18 mouse cellular contexts compared by ENCODE assay signal in genomic region chr12:98265697-98266096, GRCm38 (mm10). TPM values are rescaled to one million over a fixed set of nuclear protein-coding genes. Genes with fewer than 3 reads are reported as not detected.
"Had no signal": no experiment of that assay in that cellular context is flagged by ENCODE, and none has a peak within 500 bp of the region (broad histone marks: within the 10 kb centered on the region; RNA-seq: fewer than 3 reads in every experiment).

No protein-coding gene starts in this region.

- ATAC-seq: intestine, embryonic 15.5 days; lung, postnatal 0 days; midbrain, embryonic 13.5 days; midbrain, embryonic 16.5 days had no signal

- H3K4me1 ChIP-seq: intestine, embryonic 15.5 days; midbrain, embryonic 13.5 days; neural tube, embryonic 13.5 days; stomach, embryonic 15.5 days had no signal

- H3K27ac ChIP-seq: intestine, embryonic 15.5 days; kidney, embryonic 15.5 days; liver, embryonic 14.5 days; midbrain, embryonic 13.5 days; neural tube, embryonic 13.5 days; stomach, embryonic 15.5 days had no signal

- DNase-seq: kidney, adult 11 months; kidney, adult 8-10 months; kidney, postnatal 10 days; kidney, postnatal 36 days; lung, embryonic 14.5 days; retina, postnatal 1 day; thymus, postnatal 25 days had no signal

- H3K4me3 ChIP-seq: intestine, embryonic 15.5 days; kidney, embryonic 15.5 days; midbrain, embryonic 13.5 days; myocyte; neural tube, embryonic 13.5 days; stomach, embryonic 15.5 days had no signal

- H3K27me3 ChIP-seq: intestine, embryonic 15.5 days; midbrain, embryonic 13.5 days; neural tube, embryonic 13.5 days; stomach, embryonic 15.5 days had no signal

- H3K9ac ChIP-seq: intestine, embryonic 15.5 days; kidney, embryonic 15.5 days; liver, embryonic 14.5 days; lung, embryonic 14.5 days; midbrain, embryonic 13.5 days; neural tube, embryonic 13.5 days; stomach, embryonic 15.5 days had no signal

- H3K4me2 ChIP-seq: intestine, embryonic 15.5 days; kidney, embryonic 15.5 days; lung, embryonic 14.5 days; midbrain, embryonic 13.5 days; neural tube, embryonic 13.5 days; stomach, embryonic 15.5 days had no signal

- H3K9me3 ChIP-seq: intestine, embryonic 15.5 days; kidney, embryonic 15.5 days; midbrain, embryonic 13.5 days; neural tube, embryonic 13.5 days; stomach, embryonic 15.5 days had no signal

- H3K36me3 ChIP-seq: intestine, embryonic 15.5 days; kidney, embryonic 15.5 days; midbrain, embryonic 13.5 days; neural tube, embryonic 13.5 days; stomach, embryonic 15.5 days had no signal

RNA-seq across cellular contexts. Expression of gene Gpr65, which starts 2.7 kb away (rescaled TPM):
- total RNA-seq: layer of hippocampus, postnatal 25 days; left cerebral cortex, adult 18-20 months had no signal
- polyA plus RNA-seq: myocyte had no signal
